Mouse (Mus musculus) lung, adult 2 months (tissue): ENCODE measurements around the gene Nupl2. TPM values are rescaled to one million over a fixed set of nuclear protein-coding genes. Genes with fewer than 3 reads are reported as not detected.

ENCODE experiments used
- DNase-seq: peaks from one replicate; pipeline ENCODE4 v3.0.0; 2022
- H3K4me1 ChIP-seq: fragments of 200-500 bp; 2 replicates; pipeline ENCODE4 v1.6.1; 2011; ENCODE audit warnings: low read length; ENCODE audit not compliant: control insufficient read depth, insufficient read depth
- H3K4me3 ChIP-seq: fragments of 200-500 bp; replicated peaks from 2 replicates; pipeline ENCODE3; 2011; ENCODE audit warnings: low read depth, mild to moderate bottlenecking, control low read depth, low read length; ENCODE audit errors: extremely low read depth
- CTCF ChIP-seq: fragments of 200-500 bp; IDR thresholded peaks from 2 replicates; pipeline ENCODE4 v1.5.1; 2011; ENCODE audit warnings: mild to moderate bottlenecking, low read length, control low read depth; ENCODE audit not compliant: insufficient read depth
- POLR2A ChIP-seq: fragments of 200-500 bp; IDR thresholded peaks from 2 replicates; pipeline ENCODE4 v1.6.1; 2011; ENCODE audit warnings: low read depth, mild to moderate bottlenecking, control low read depth, low read length, borderline replicate concordance; ENCODE audit errors: extremely low read depth
- WGBS: fragments of 180-500 bp; shearing (Covaris S2); methylation state at CpG from one replicate; pipeline ENCODE4 v1.1.7; 2018; 5-methylcytosine and 5-hydroxymethylcytosine counted together
- polyA plus RNA-seq: library from polyadenylated mRNA; depleted of rRNA; stranded (reverse); fragments of >200 nt; gene quantifications from 2 replicates; pipeline ENCODE4 v1.2.3, GENCODE M21; 2012

The Nupl2 gene
- polyA plus RNA-seq, 1 experiment = 5.0 TPM

DNA sequence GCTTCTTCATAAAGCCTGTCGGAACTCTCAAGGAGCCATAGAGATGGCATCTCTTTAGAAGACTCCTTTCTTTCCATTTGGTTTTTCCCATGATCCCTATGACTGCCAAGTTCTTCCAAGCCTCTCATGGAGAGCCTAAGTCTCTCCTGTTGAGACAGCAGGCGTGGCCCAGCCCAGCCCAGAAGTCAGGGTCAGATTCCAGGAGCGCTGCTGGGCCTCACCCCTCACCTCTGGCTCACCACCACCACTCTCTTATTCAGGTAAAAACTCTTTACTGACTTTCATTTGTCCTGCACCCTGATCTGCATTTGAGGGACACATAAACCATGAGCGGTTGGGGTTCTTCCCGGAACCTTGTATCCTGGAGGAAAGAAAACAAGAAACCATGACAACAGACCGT, 5.1 kb downstream of the Nupl2 start:
- Histone ChIP-seq H3K4me3 (no peak overlapping the region), H3K4me1 (no peaks in the 10 kb centered on the region; the same call in 1 of the 2 replicates)
- TF ChIP-seq POLR2A = no peak
- no peak for TF ChIP-seq CTCF
- DNase-seq = no peak
- WGBS = 94% methylated on average over 6 of the region's 6 CpGs

DNA sequence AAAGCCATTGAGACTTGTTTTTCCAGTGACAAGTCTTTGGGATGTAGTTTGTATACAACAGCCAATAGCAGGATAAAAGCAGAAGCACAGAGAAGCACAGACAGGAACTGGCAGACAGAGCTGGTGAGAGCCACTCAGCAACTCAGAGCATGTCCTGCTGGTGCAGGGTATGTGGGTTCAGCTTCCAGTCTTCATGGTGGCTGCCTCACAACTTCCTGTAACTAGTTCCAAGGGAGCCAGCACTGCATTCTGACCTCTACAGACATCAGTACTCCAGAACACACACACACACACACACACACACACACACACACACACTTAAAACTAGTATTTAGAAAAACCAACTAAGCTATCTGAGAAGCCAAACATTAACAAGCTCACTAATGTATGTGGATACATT, 7.3 kb downstream of the Nupl2 start:
- TF ChIP-seq POLR2A (no peak), CTCF (no peak)
- Histone ChIP-seq H3K4me1 (no peaks in the 10 kb centered on the region), H3K4me3 (no peak overlapping the region)
- no peak for DNase-seq

GRCm38 (mm10) chr5:24181514-24182295, 16.9 kb downstream of the Nupl2 start:
- no peak for TF ChIP-seq POLR2A
- TF ChIP-seq CTCF = no peak
- WGBS = 91% methylated on average over 16 of the region's 16 CpGs
- DNase-seq = no peak
- Histone ChIP-seq H3K4me1 (no peaks in the 10 kb centered on the region), H3K4me3 (no peak overlapping the region)

- H3K4me3 ChIP-seq = no peak overlapping the region
- 92% methylated on average over 9 of the region's 9 CpGs for WGBS
- H3K4me1 ChIP-seq = no peaks in the 10 kb centered on the region
- DNase-seq = no peak
- no peak for TF ChIP-seq CTCF
Measured at GRCm38 (mm10) chr5:24182296-24182734, 17.6 kb downstream of the Nupl2 start.

- no peak for DNase-seq
- WGBS = 88% methylated on average over 6 of the region's 6 CpGs
- no peak for TF ChIP-seq CTCF
- no peak for TF ChIP-seq POLR2A
- no peak overlapping the region for H3K4me3 ChIP-seq
- H3K4me1 ChIP-seq = no peaks in the 10 kb centered on the region
Measured at GRCm38 (mm10) chr5:24183096-24183495, 18.3 kb downstream of the Nupl2 start.

- DNase-seq = no peak
- TF ChIP-seq POLR2A (no peak), CTCF (no peak)
- WGBS = 92% methylated on average over 5 of the region's 5 CpGs
- H3K4me3 ChIP-seq = no peak overlapping the region
- no peaks in the 10 kb centered on the region for H3K4me1 ChIP-seq
Measured at GRCm38 (mm10) chr5:24184011-24184410, 19.2 kb downstream of the Nupl2 start.

GRCm38 (mm10) chr5:24188476-24188875, 23.7 kb downstream of the Nupl2 start:
- DNase-seq = no peak
- Histone ChIP-seq H3K4me3 (no peak overlapping the region), H3K4me1 (no peaks in the 10 kb centered on the region)
- 68% methylated on average over 4 of the region's 4 CpGs for WGBS
- TF ChIP-seq POLR2A = no peak
- TF ChIP-seq CTCF = no peak

- Histone ChIP-seq H3K4me1 (no peaks in the 10 kb centered on the region), H3K4me3 (no peak overlapping the region)
- DNase-seq = no peak
- no peak for TF ChIP-seq POLR2A
- TF ChIP-seq CTCF = no peak
- WGBS = 65% methylated on average over 2 of the region's 2 CpGs
Measured at GRCm38 (mm10) chr5:24191821-24192220, 27.1 kb downstream of the Nupl2 start.

- DNase-seq = no peak
- Histone ChIP-seq H3K4me3 (no peak overlapping the region), H3K4me1 (no peaks in the 10 kb centered on the region)
- TF ChIP-seq POLR2A (no peak), CTCF (no peak)
- WGBS = 64% methylated on average over 4 of the region's 4 CpGs
Measured at GRCm38 (mm10) chr5:24201006-24201405, 36.2 kb downstream of the Nupl2 start.

- TF ChIP-seq POLR2A (no peak), CTCF (no peak)
- H3K4me1 ChIP-seq = no peaks in the 10 kb centered on the region
- DNase-seq = no peak
- WGBS = 76% methylated on average over 5 of the region's 5 CpGs
- no peak overlapping the region for H3K4me3 ChIP-seq
Measured at GRCm38 (mm10) chr5:24202492-24202891, 37.7 kb downstream of the Nupl2 start.
